Mouse (Mus musculus) thymus, adult 2 months (tissue): ENCODE data around the gene Slc8a1. TPM values are rescaled to one million over a fixed set of nuclear protein-coding genes. Genes with fewer than 3 reads are reported as not detected.

Experiments
- DNase-seq: peaks from one replicate; pipeline ENCODE4 v3.0.0; 2021
- H3K27ac ChIP-seq: fragments of 200-500 bp; 2 replicates; pipeline ENCODE4 v1.5.1; 2012; ENCODE audit warnings: low read length, control low read depth; ENCODE audit not compliant: control insufficient read depth, insufficient read depth
- H3K27me3 ChIP-seq: fragments of 200-500 bp; 2 replicates; pipeline ENCODE4 v1.6.1; 2012; ENCODE audit warnings: mild to moderate bottlenecking, low read length, moderate library complexity, mixed read lengths; ENCODE audit not compliant: control insufficient read depth, insufficient read depth
- H3K36me3 ChIP-seq: fragments of 200-500 bp; 2 replicates; pipeline ENCODE4 v1.6.1; 2012; ENCODE audit warnings: mild to moderate bottlenecking, low read length, moderate library complexity; ENCODE audit not compliant: control insufficient read depth, insufficient read depth
- H3K4me1 ChIP-seq: fragments of 200-500 bp; replicated peaks from 2 replicates; pipeline ENCODE4 v1.6.1; 2012; ENCODE audit warnings: low read length; ENCODE audit not compliant: control insufficient read depth, insufficient read depth
- H3K4me3 ChIP-seq: fragments of 200-500 bp; 2 replicates; pipeline ENCODE4 v1.5.1; 2012; ENCODE audit warnings: mild to moderate bottlenecking, low read length, control low read depth, moderate library complexity; ENCODE audit not compliant: control insufficient read depth, insufficient read depth
- CTCF ChIP-seq: fragments of 200-500 bp; IDR thresholded peaks from 2 replicates; pipeline ENCODE4 v1.5.1; 2012; ENCODE audit warnings: mild to moderate bottlenecking, control low read depth, low read length, moderate library complexity, borderline replicate concordance; ENCODE audit not compliant: control insufficient read depth, poor library complexity, insufficient read depth; ENCODE audit errors: extremely low read depth
- POLR2A ChIP-seq: fragments of 200-500 bp; IDR thresholded peaks from 2 replicates; pipeline ENCODE4 v1.6.1; 2012; ENCODE audit warnings: mild to moderate bottlenecking, low read length, control low read depth, moderate library complexity; ENCODE audit not compliant: control insufficient read depth, poor library complexity, insufficient read depth; ENCODE audit errors: extremely low read depth
- WGBS: fragments of 180-500 bp; shearing (Covaris S2); methylation state at CpG from one replicate; pipeline ENCODE4 v1.1.7; 2018; 5-methylcytosine and 5-hydroxymethylcytosine counted together
- polyA plus RNA-seq: library from polyadenylated mRNA; depleted of rRNA; stranded (reverse); fragments of >200 nt; gene quantifications from 2 replicates; pipeline ENCODE4 v1.2.3, GENCODE M21; 2012

Slc8a1 gene
- polyA plus RNA-seq, 1 experiment = 3.1 TPM

- Histone ChIP-seq H3K27me3 (no peaks in the 10 kb centered on the region), H3K27ac (no peak overlapping the region), H3K4me1 (no peaks in the 10 kb centered on the region), H3K36me3 (no peaks in the 10 kb centered on the region), H3K4me3 (no peak overlapping the region)
- DNase-seq = no peak
- TF ChIP-seq POLR2A (no peak), CTCF (no peak)
- WGBS = 83% methylated on average over 5 of the region's 5 CpGs
Observed at GRCm38 (mm10) chr17:81618461-81618860, 119.7 kb downstream of the Slc8a1 start.

GRCm38 (mm10) chr17:81616326-81616725 is 121.9 kb downstream of the Slc8a1 start:
- Histone ChIP-seq H3K4me1 (no peaks in the 10 kb centered on the region), H3K4me3 (no peak overlapping the region), H3K27me3 (no peaks in the 10 kb centered on the region), H3K36me3 (no peaks in the 10 kb centered on the region), H3K27ac (no peak overlapping the region)
- no peak for DNase-seq
- WGBS = 91% methylated on average over 4 of the region's 4 CpGs
- no peak for TF ChIP-seq POLR2A
- TF ChIP-seq CTCF = no peak

GRCm38 (mm10) chr17:81615391-81615790 is 122.8 kb downstream of the Slc8a1 start:
- Histone ChIP-seq H3K27me3 (no peaks in the 10 kb centered on the region), H3K4me1 (no peaks in the 10 kb centered on the region), H3K4me3 (no peak overlapping the region), H3K36me3 (no peaks in the 10 kb centered on the region), H3K27ac (no peak overlapping the region)
- no peak for DNase-seq
- no peak for TF ChIP-seq POLR2A
- TF ChIP-seq CTCF = no peak
- 87% methylated on average over 8 of the region's 8 CpGs for WGBS

- no peak overlapping the region for H3K4me3 ChIP-seq
- H3K36me3 ChIP-seq = no peaks in the 10 kb centered on the region
- no peaks in the 10 kb centered on the region for H3K27me3 ChIP-seq
- TF ChIP-seq POLR2A = no peak
- TF ChIP-seq CTCF = no peak
- no peak for DNase-seq
- no peak overlapping the region for H3K27ac ChIP-seq
- H3K4me1 ChIP-seq = no peaks in the 10 kb centered on the region; the same call in 1 of the 2 replicates
- WGBS = 97% methylated on average over 3 of the region's 3 CpGs
Observed at GRCm38 (mm10) chr17:81607515-81607914, 130.7 kb downstream of the Slc8a1 start.

- whole genome bisulfite sequencing = 83% methylated on average over 2 of the region's 2 CpGs
- no peaks in the 10 kb centered on the region for H3K27me3 ChIP-seq
- H3K4me3 ChIP-seq = no peak overlapping the region
- H3K36me3 ChIP-seq = no peaks in the 10 kb centered on the region
- H3K27ac ChIP-seq = no peak overlapping the region
- H3K4me1 ChIP-seq = no peaks in the 10 kb centered on the region; the same call in 1 of the 2 replicates
- TF ChIP-seq POLR2A (no peak), CTCF (no peak)
- DNase-seq = no peak
Observed at GRCm38 (mm10) chr17:81606084-81606483, 132.1 kb downstream of the Slc8a1 start.

GRCm38 (mm10) chr17:81605219-81605660 is 132.9 kb downstream of the Slc8a1 start:
- Histone ChIP-seq H3K27ac (no peak overlapping the region), H3K36me3 (no peaks in the 10 kb centered on the region), H3K4me3 (no peak overlapping the region), H3K4me1 (no peaks in the 10 kb centered on the region; the same call in 1 of the 2 replicates), H3K27me3 (no peaks in the 10 kb centered on the region)
- DNase-seq = no peak
- TF ChIP-seq POLR2A (no peak), CTCF (no peak)
- 93% methylated on average over 4 of the region's 4 CpGs for WGBS

GRCm38 (mm10) chr17:81599072-81599471 is 139.1 kb downstream of the Slc8a1 start:
- no peak overlapping the region for H3K27ac ChIP-seq
- TF ChIP-seq CTCF (no peak), POLR2A (no peak)
- DNase-seq = no peak
- H3K4me3 ChIP-seq = no peak overlapping the region
- H3K27me3 ChIP-seq = no peaks in the 10 kb centered on the region
- 93% methylated on average over 2 of the region's 2 CpGs for WGBS
- H3K36me3 ChIP-seq = no peaks in the 10 kb centered on the region
- no peaks in the 10 kb centered on the region for H3K4me1 ChIP-seq
